Mouse (Mus musculus) lung, postnatal 14 days (tissue): ENCODE data around the gene Sirt4.
"Not testable (repeated sequence)": the region's sequence is repeated elsewhere in the genome, so short reads cannot be mapped to it uniquely, and the experiment has no call there.

Source experiments
- DNase-seq: peaks from one replicate; pipeline ENCODE4 v3.0.0; 2021

Gene Sirt4

DNA sequence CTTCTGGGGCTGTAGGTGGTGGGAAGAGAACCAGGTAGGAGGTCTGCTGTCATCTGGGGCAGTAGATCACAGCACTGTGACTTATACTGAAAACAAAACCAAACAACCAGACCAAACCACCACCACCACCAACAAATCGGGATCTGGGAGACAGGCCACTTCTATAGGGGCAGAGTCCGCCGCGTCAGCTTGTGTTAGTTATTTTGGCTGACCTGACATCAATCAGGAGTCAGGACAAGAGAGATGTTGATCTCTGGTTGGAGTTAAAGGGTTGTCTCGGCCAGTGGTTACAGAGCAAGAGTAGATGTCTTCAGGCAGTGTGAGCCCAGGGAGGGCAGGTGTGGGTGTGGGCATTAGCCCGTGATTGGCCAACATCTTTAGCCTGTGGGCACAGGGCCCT, 29.8 kb upstream of the Sirt4 start:
- DNase-seq = no peak

GRCm38 (mm10) chr5:115513721-115514120, 29.2 kb upstream of the Sirt4 start:
- no peak for DNase-seq

- no peak for DNase-seq
Observed at GRCm38 (mm10) chr5:115513246-115513645, 28.7 kb upstream of the Sirt4 start.

DNA sequence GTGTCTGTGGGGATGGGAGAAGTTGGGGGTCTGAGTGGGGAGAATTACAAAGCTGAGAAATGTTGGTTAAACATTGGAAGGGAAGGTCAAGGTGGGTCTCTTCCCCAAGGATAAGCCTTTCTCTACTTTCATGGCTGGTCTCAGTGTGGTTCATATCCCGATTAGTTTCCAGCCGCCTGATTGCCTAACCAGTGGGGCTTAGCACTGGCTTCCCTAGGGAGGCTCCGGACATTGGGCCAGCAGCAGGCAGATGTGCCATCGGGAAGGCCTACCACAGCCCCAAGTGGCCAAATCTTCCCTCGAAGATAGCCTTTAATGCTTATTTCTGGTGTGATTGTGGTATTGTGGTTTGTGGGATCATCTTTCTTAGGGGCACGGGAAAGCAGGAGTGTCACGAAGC, 27.9 kb upstream of the Sirt4 start:
- DNase-seq = no peak

GRCm38 (mm10) chr5:115509790-115510689, 25.5 kb upstream of the Sirt4 start:
- no peak for DNase-seq

DNA sequence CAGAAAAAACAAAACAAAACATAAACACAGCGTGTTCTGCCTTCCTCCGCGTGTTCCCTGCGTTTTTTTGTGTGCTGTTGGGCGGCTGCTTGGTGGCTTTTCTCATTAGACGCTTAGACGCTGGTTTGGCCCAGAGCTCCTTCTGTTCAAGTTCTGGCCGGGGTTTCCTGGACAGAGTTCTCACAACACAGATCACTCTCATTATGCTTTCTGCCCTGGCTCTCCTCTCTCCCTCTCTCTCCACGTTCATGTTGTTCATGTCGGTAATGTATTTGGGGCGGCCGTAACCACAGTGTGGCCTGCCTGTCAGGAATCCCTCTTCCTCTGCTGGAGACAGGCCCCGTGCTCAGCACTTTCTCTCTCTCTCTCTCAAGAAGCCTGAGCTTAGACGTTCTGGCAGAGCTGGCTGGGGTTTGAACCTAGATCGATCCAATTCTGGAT, 24.8 kb upstream of the Sirt4 start:
- no peak for DNase-seq

DNA sequence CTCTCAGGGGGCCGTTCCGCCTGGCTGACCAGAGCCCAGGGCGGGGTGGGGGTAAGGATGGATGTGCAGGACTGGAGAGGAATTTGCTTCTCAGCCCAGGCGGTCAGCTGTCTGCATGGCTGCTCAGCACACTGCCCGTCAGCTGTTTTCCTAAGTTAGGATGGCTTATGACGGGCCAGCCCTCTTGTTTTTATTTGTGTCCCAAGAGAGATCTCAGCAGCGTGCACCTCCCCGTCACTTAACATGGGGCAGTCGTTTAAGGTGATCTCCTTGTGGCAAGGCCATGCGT, 24.3 kb upstream of the Sirt4 start:
- no peak for DNase-seq

DNA sequence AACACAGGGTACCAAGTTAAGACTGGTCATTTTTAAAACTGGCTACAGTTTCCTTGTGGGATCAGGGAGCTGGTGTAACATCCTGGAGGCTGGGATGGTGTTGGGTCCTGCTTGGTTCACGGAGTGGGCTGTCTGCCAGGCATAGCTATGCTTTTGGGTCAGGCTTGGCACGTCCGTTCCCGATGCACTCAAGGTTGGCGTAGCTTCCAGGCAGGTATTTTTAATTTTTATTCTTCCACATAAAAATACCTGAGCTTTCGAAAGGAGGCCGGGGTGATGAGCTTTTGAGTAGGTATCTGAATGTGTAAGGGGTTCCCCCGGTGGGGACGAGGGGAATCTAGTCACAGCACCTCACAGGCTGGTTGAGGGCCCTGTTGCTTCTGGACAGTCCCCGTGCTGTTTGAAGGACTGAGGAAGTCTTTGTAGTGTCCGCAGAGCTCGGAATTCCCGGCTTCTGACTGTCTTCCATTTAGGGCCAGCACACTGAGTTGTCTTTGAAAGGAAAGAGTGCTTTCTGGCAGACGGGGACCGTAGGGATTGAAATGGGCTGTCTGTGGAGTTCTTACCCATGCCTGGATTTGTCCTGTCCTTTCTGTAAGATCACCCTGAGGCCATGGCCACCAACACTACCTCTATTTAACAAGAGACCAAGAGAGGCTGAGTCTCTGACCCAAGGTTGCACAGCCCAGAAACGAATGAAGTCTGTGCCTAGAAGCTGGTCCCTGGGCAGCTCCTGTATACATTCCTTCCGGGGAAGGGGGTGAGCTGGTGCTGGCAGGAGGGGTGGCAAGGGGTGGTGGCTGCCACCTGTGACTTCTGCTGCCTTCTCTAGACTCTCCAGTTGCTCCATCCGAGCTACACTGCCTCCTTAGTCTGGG, 23.7 kb upstream of the Sirt4 start:
- peak; percentile 71 for DNase-seq

DNA sequence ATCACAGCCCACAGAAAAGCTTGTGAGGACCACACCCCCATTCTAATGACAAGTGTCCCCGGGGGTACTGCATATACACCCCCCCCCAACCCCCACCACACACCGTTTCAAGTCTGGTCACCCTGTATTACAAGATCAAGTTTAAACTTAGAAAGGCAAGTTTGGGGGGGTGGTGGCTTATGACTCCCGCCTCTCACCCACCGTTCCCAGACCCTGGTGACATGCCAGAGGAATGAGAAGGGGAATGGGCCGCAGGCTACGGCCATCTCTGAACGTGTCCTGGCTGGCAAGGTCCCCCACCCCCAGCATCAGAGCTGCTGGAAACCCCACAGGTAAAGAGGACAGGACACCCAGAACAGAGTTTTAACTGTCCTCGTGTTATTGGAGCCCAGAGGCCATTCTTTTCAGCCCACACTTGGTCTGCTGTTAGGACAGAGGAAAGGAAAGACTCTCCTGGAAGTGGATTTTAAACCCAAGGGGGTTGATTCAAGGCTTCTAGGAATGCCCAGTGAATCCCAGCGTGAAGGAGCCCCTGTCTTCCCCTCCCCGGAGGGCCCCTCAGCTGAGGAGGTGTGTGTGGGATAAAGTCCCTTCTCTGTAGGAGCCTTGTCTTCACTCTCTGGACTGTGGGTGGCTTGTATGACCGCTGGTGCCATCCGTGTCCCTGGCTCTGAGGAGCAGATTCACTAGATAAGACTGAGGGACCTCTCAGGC, 22.9 kb upstream of the Sirt4 start:
- DNase-seq = no peak

DNA sequence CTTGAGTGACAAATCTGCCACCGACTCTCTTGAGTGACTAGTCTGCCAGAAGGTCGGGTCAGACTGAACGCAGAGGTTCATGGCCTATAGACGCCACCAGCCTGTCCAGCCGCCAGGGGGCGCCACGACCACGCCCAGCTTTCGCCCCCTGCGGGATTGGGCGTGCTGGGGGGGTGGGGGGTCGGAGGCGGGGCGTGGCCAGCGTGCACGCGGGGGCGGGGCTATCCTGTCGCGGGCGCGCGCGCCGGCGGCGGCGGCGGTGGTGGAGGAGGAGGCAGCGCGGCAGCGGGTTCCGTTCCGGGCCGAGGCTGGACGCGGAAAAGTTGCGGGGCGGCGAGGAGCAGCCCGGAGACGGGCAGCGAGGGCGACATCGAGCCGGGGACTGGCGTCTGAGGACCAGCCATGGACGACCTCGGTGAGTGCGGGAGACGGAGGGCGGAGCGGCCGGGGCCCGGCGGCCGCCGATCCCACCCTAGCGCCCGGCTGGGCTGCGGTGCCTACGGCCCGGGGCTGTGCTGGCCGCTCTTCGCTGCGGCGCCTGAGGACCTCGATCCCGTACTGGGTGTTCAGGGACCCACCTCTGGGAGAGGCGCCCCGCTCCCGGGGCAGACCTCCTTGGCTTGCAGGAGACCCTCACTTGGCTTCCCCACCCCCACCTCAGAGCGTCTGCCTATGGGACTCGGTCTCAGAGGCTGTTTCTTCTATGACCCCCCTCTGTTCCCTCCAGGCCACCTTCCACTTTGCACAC, 22.1 kb upstream of the Sirt4 start, which contains the start of gene Pxn:
Gene Pxn (plus strand): TSS at position 223 of the 748 bp plus-strand sequence.
- DNase-seq = peak; percentile 96

GRCm38 (mm10) chr5:115505617-115506016, 21.1 kb upstream of the Sirt4 start:
- DNase-seq = not testable (repeated sequence)

DNA sequence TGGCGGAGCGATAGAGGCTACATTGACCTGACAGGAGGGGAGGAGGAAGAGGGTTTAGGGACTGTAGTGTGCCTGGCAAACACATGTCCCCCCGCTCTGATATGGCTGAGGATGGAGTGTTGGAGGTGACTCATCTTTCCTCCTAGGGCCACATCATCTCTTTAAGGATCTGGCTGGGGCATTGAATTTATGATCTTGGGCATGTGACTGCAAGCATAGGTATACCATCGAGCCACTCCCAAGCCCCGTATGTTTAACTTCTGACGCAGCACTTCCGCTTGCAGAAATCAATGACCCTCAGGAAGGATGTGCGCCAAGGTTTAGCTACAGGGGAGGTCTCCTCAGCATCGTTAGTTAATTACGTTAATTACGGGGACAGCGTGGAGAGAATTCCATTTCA, 18.5 kb upstream of the Sirt4 start:
- no peak for DNase-seq

GRCm38 (mm10) chr5:115500383-115500935, 15.9 kb upstream of the Sirt4 start:
- no peak for DNase-seq

DNA sequence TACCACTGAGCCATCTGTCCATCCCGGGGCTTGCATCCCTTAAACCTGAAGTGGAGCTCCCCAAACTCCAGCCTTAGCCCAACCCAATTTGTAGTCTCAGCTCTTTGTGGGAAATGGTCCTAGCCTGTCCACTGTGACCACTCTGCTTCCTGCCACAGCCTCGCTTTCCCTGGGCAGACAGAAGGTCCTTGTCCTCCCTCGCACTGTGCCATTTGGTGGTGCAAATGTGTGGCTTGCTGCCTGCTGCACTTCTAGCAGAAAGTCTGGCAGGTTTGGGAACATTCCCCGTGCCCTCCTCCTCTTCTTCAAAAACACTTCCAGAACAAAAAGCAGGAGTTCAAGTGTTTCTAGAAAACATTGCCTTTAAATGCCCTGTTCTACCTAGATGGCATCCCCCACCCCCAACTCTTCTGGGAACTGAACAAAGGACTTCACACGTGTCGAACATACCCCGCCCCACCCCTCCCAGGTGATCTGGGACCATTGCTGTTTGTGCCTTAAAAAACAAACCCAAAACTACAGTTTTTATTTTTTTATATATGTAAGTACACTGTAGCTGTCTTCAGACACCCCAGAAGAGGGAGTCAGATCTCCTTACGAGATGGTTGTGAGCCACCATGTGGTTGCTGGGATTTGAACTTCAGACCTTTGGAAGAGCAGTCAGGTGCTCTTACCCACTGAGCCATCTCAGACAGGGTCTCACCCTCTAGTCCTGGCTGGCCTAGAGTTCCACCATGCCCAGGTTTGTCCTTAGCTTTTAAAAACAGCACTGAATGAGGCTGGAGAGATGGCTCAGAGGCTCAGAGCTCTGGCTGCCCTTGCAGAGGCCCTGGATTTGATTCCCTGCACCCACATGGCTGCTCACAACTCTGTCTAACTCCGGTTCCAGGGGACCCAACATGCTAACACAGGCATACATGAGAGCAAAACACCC, 14.0 kb upstream of the Sirt4 start:
- no peak for DNase-seq

GRCm38 (mm10) chr5:115497033-115497432, 12.5 kb upstream of the Sirt4 start:
- no peak for DNase-seq

- DNase-seq = not testable (repeated sequence)
Observed at GRCm38 (mm10) chr5:115495618-115496017, 11.1 kb upstream of the Sirt4 start.

DNA sequence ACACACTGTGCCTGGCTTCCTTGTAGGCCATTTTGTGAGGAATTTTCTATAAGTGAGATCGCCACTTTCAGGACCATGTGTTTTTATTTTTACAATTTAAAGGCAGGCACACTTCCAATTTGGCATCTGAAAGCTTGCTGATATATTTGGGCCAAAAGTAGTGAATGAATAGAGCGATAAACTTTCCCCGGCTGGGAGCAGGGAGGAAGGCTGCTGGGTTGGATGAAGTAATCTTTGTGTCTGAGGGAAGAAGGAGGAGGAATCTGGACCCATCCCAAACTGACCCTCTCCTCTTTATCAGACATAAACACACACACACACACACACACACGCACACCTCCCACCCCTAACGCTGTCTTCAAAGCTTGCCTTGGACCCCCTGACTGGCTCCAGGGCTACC, 8.9 kb upstream of the Sirt4 start:
- no peak for DNase-seq

- DNase-seq = no peak
Observed at GRCm38 (mm10) chr5:115492711-115493335, 8.3 kb upstream of the Sirt4 start.

DNA sequence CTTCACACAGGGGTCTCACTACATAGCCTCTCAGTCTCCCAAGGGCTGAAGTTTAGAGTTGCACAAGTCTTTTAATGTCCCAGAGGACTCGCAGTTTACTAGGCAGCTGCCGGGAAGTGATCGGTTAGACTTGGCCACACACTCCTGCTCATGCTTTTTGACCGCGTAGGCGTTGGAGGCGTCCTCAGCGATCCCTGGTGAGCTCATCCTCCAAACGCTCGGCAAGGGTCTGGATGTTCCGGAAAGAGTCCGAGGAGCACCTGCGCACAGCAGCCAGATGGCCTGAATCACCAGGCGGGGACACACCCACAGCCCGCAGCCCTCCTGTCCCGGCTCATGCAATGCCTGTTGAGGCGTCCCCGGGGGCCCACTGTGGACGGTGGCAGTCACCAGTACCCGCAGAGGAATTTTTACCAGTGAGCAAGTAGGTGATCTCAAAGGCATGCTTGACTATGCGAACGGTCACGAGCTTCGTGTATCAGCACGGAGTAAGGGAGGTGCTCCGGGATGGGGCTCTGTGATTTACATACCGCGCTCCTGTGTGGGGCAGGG, 7.3 kb upstream of the Sirt4 start:
- peak; percentile 66 for DNase-seq

- DNase-seq = no peak
Observed at GRCm38 (mm10) chr5:115491076-115491475, 6.6 kb upstream of the Sirt4 start.
